9 mouse cellular contexts compared by ENCODE assay signal in the genomic region with DNA sequence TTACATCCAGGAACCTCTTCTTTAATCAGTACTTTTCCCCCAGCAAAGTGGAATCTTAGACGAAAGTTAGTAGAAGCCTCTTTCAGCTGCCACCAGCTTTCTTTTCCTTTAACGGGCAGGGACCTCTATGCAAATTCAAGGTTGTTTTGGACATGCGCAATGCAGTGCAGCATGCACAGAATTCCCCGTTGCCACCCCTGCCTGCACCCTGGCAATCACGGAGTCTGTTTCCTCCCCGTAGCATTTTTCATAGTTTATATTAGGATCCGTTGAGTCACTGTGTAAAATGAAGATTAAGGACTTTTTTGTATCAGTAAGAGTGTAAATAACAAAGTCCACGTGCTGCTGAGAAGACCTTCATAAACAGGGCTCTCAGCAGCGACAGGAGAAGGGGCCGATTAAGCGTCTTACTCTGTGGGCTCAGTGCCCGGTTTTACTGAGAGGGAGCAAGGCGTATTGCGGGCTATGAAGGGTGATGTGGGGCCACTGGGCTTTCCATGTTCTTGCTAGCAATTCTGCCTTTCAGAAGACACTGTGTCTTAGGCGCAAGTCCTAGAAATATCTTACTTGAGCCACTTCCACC.
DNase-seq lines count a peak whose midpoint lies in the region; ATAC-seq and TF ChIP-seq lines count a peak whose summit lies in the region.
"Had no signal": no experiment of that assay in that cellular context is flagged by ENCODE, and none has a peak within 500 bp of the region (broad histone marks: within the 10 kb centered on the region; RNA-seq: fewer than 3 reads in every experiment).

No protein-coding gene starts in this region.

- H3K36me3 ChIP-seq in heart, embryonic 13.5 days = no peaks in the 10 kb centered on the region
- no peaks in the 10 kb centered on the region for H3K36me3 ChIP-seq in heart, embryonic 10.5 days
- H3K36me3 ChIP-seq in stomach, postnatal 0 days (ENCODE audit: control insufficient read depth, insufficient read depth, low read length) = no peaks in the 10 kb centered on the region
- no peaks in the 10 kb centered on the region for H3K36me3 ChIP-seq in liver, embryonic 12.5 days

- DNase-seq in heart, embryonic 10.5 days (ENCODE audit: low spot score) = no peak
- DNase-seq in right cerebral cortex, adult 18-20 months = peak; percentile 20
- DNase-seq in right cerebral cortex, postnatal 14 days = no peak
- peak; percentile 9 to 17 for DNase-seq in heart, postnatal 36 days
- peak; percentile 76 for DNase-seq in stomach, postnatal 0 days (ENCODE audit: low spot score)
- no peak for DNase-seq in yolk sac, embryonic 10.5 days (ENCODE audit: low spot score)

- TF ChIP-seq EP300 in stomach, postnatal 0 days (optimal IDR thresholded peaks at IDR 0.05) = no peak

- no peaks in the 10 kb centered on the region for H3K27me3 ChIP-seq in heart, embryonic 13.5 days (replicated peaks)
- no peaks in the 10 kb centered on the region for H3K27me3 ChIP-seq in heart, embryonic 10.5 days (ENCODE audit: insufficient read depth, poor library complexity, severe bottlenecking)
- H3K27me3 ChIP-seq in stomach, postnatal 0 days (ENCODE audit: control insufficient read depth, insufficient read depth, low read length) = no peaks in the 10 kb centered on the region
- no peaks in the 10 kb centered on the region for H3K27me3 ChIP-seq in liver, embryonic 12.5 days (replicated peaks)

- H3K4me3 ChIP-seq in heart, embryonic 13.5 days = peak overlapping the region; percentile 29; the same call in 1 of the 2 replicates
- H3K4me3 ChIP-seq in heart, embryonic 10.5 days = no peak overlapping the region
- no peak overlapping the region for H3K4me3 ChIP-seq in stomach, postnatal 0 days (ENCODE audit: low read depth, low read length)
- no peak overlapping the region for H3K4me3 ChIP-seq in liver, embryonic 12.5 days
- H3K4me3 ChIP-seq: myocyte had no signal

- H3K9ac ChIP-seq in heart, embryonic 13.5 days = peak overlapping the region; percentile 28; the same call in 1 of the 2 replicates
- H3K9ac ChIP-seq in stomach, postnatal 0 days (ENCODE audit: low read length) = no peak overlapping the region
- no peak overlapping the region for H3K9ac ChIP-seq in liver, embryonic 12.5 days

- H3K27ac ChIP-seq in heart, embryonic 13.5 days (replicated peaks) = peak overlapping the region; percentile 28; the same call in 1 of the 2 replicates
- no peak overlapping the region for H3K27ac ChIP-seq in heart, embryonic 10.5 days
- H3K27ac ChIP-seq in stomach, postnatal 0 days (replicated peaks) = no peak overlapping the region
- H3K27ac ChIP-seq in liver, embryonic 12.5 days = no peak overlapping the region

- H3K4me2 ChIP-seq in heart, embryonic 13.5 days = peak overlapping the region; percentile 50
- peak overlapping the region; percentile 18; the same call in 1 of the 2 replicates for H3K4me2 ChIP-seq in stomach, postnatal 0 days (replicated peaks; ENCODE audit: low read depth)
- no peak overlapping the region for H3K4me2 ChIP-seq in liver, embryonic 12.5 days

- no peak for TF ChIP-seq CTCF in stomach, postnatal 0 days (IDR thresholded peaks at IDR 0.05; ENCODE audit: low read depth)

- ATAC-seq in heart, embryonic 13.5 days (ENCODE audit: extremely low read depth, insufficient number of reproducible peaks, low FRiP score, low TSS enrichment) = no peak
- peak; percentile 92 for ATAC-seq in stomach, postnatal 0 days (ENCODE audit: low FRiP score, low TSS enrichment)
- ATAC-seq in liver, embryonic 12.5 days = no peak

- peaks cover 5% of the 10 kb centered on the region; the same call in 1 of the 2 replicates for H3K9me3 ChIP-seq in heart, embryonic 13.5 days
- no peaks in the 10 kb centered on the region for H3K9me3 ChIP-seq in heart, embryonic 10.5 days
- H3K9me3 ChIP-seq in stomach, postnatal 0 days (ENCODE audit: control insufficient read depth, low read length) = no peaks in the 10 kb centered on the region
- H3K9me3 ChIP-seq in liver, embryonic 12.5 days (replicated peaks) = no peaks in the 10 kb centered on the region

- WGBS in heart, embryonic 13.5 days = 48% methylated on average over 15 of the region's 15 CpGs
- WGBS in heart, embryonic 10.5 days = 78% methylated on average over 15 of the region's 15 CpGs
- WGBS in stomach, postnatal 0 days = 22% methylated on average over 15 of the region's 15 CpGs
- 69% methylated on average over 15 of the region's 15 CpGs for WGBS in liver, embryonic 12.5 days (ENCODE audit: insufficient replicate concordance)

- peaks cover 24% of the 10 kb centered on the region for H3K4me1 ChIP-seq in heart, embryonic 13.5 days
- H3K4me1 ChIP-seq in heart, embryonic 10.5 days = peaks cover 15% of the 10 kb centered on the region
- no peaks in the 10 kb centered on the region for H3K4me1 ChIP-seq in stomach, postnatal 0 days (replicated peaks; ENCODE audit: control insufficient read depth, insufficient read depth)
- no peaks in the 10 kb centered on the region for H3K4me1 ChIP-seq in liver, embryonic 12.5 days

- intact Hi-C loops in heart, postnatal 36 days (cut with DNase I) = no loop called here

Comparison
In these comparisons a context has a peak if more than half of its experiments do, and no peak if none do; other contexts are left out.
1. DNase-seq: peak in right cerebral cortex, adult 18-20 months (single experiment), heart, postnatal 36 days (2 of 2) and stomach, postnatal 0 days (single experiment); none in heart, embryonic 10.5 days (single experiment), right cerebral cortex, postnatal 14 days (single experiment) and yolk sac, embryonic 10.5 days (single experiment).